8 mouse cellular contexts compared by ENCODE assay signal in genomic region chr9:35119168-35119567, GRCm38 (mm10). TPM values are rescaled to one million over a fixed set of nuclear protein-coding genes. Genes with fewer than 3 reads are reported as not detected.
DNase-seq lines count a peak whose midpoint lies in the region; ATAC-seq and TF ChIP-seq lines count a peak whose summit lies in the region.

Gene St3gal4 (minus strand): TSS chr9:35119268.

- H3K27ac ChIP-seq in forebrain, embryonic 13.5 days = no peak within 1 kb of the TSS
- no peak within 1 kb of the TSS for H3K27ac ChIP-seq in intestine, embryonic 15.5 days

- no peak for TF ChIP-seq CTCF in G1E (IDR thresholded peaks at IDR 0.05; ENCODE audit: low read depth, low read length)

- no peak for DNase-seq in frontal cortex, adult 2 months (ENCODE audit: extremely low spot score in 1 of 2, low spot score in 1 of 2)
- DNase-seq in frontal cortex, postnatal 14 days (ENCODE audit: low spot score in 2 of 2) = no peak
- DNase-seq in G1E (ENCODE audit: low spot score) = no peak
- DNase-seq in ovary, postnatal 36 days (ENCODE audit: low spot score) = no peak
- DNase-seq in spleen, postnatal 14 days (ENCODE audit: low spot score in 2 of 2) = no peak

- H3K4me1 ChIP-seq in G1E (ENCODE audit: insufficient read depth, low read depth, low read length) = peaks cover 92% of the 10 kb centered on the region
- peaks cover 19% of the 10 kb centered on the region for H3K4me1 ChIP-seq in forebrain, embryonic 13.5 days
- H3K4me1 ChIP-seq in intestine, embryonic 15.5 days (replicated peaks) = peaks cover 20% of the 10 kb centered on the region
- H3K4me1 ChIP-seq in megakaryocyte, embryonic 14.5 days = peaks cover 80% of the 10 kb centered on the region

- peaks cover 60% of the 10 kb centered on the region for H3K36me3 ChIP-seq in G1E (replicated peaks)
- H3K36me3 ChIP-seq in forebrain, embryonic 13.5 days (ENCODE audit: poor library complexity, severe bottlenecking) = peaks cover 13% of the 10 kb centered on the region; the same call in 1 of the 2 replicates
- H3K36me3 ChIP-seq in intestine, embryonic 15.5 days = no peaks in the 10 kb centered on the region
- peaks cover 56% of the 10 kb centered on the region for H3K36me3 ChIP-seq in megakaryocyte, embryonic 14.5 days (replicated peaks; ENCODE audit: low read length)

- H3K9me3 ChIP-seq in G1E (replicated peaks) = no peaks in the 10 kb centered on the region; the same call in 1 of the 2 replicates
- H3K9me3 ChIP-seq in forebrain, embryonic 13.5 days (replicated peaks) = no peaks in the 10 kb centered on the region
- no peaks in the 10 kb centered on the region for H3K9me3 ChIP-seq in intestine, embryonic 15.5 days
- H3K9me3 ChIP-seq in megakaryocyte, embryonic 14.5 days = no peaks in the 10 kb centered on the region

- no peak for ATAC-seq in G1E (ENCODE audit: extremely low read depth, insufficient number of reproducible peaks, low FRiP score, poor library complexity, severe bottlenecking)
- no peak for ATAC-seq in forebrain, embryonic 13.5 days
- ATAC-seq in intestine, embryonic 15.5 days = no peak

- H3K4me3 ChIP-seq in G1E (ENCODE audit: low read depth, low read length) = peak within 1 kb of the TSS; percentile 39; the same call in 1 of the 2 replicates
- no peak within 1 kb of the TSS for H3K4me3 ChIP-seq in forebrain, embryonic 13.5 days
- no peak within 1 kb of the TSS for H3K4me3 ChIP-seq in intestine, embryonic 15.5 days (replicated peaks)
- peak within 1 kb of the TSS; percentile 97 for H3K4me3 ChIP-seq in megakaryocyte, embryonic 14.5 days (replicated peaks)

- 87% methylated on average over 6 of the region's 6 CpGs for WGBS in forebrain, embryonic 13.5 days
- 81% methylated on average over 6 of the region's 6 CpGs for WGBS in intestine, embryonic 15.5 days

- no peaks in the 10 kb centered on the region for H3K27me3 ChIP-seq in G1E (ENCODE audit: insufficient read depth, low read length)
- no peaks in the 10 kb centered on the region for H3K27me3 ChIP-seq in forebrain, embryonic 13.5 days
- no peaks in the 10 kb centered on the region for H3K27me3 ChIP-seq in intestine, embryonic 15.5 days (replicated peaks)
- H3K27me3 ChIP-seq in megakaryocyte, embryonic 14.5 days (replicated peaks) = no peaks in the 10 kb centered on the region

- H3K9ac ChIP-seq in forebrain, embryonic 13.5 days = no peak within 1 kb of the TSS
- H3K9ac ChIP-seq in intestine, embryonic 15.5 days = no peak within 1 kb of the TSS

- no peak within 1 kb of the TSS for H3K4me2 ChIP-seq in forebrain, embryonic 13.5 days
- no peak within 1 kb of the TSS for H3K4me2 ChIP-seq in intestine, embryonic 15.5 days (replicated peaks)

RNA-seq across cellular contexts. Expression of gene St3gal4, which starts in this region (rescaled TPM):
- 10.2 and 14.8 TPM in 2 replicates for polyA plus RNA-seq in frontal cortex, adult 2 months (2012; rRNA removed)
- total RNA-seq in G1E (2014; fragmentation: Nextera tagmentation) (10.6 and 21.8 TPM in 2 replicates), G1E (2017) (19.6 and 24.4 TPM in 2 replicates)
- 26.1 and 29.0 TPM in 2 replicates for polyA plus RNA-seq in G1E (2012)
- polyA plus RNA-seq in forebrain, embryonic 13.5 days (2015; fragmentation: Nextera tagmentation; extraction: Ambion mirVana) = 10.3 and 10.8 TPM in 2 replicates
- polyA plus RNA-seq in intestine, embryonic 15.5 days (2015; fragmentation: Nextera tagmentation; extraction: Ambion mirVana) = 146 and 161 TPM in 2 replicates
- polyA plus RNA-seq in megakaryocyte, embryonic 14.5 days (2012; ENCODE audit: insufficient read depth, low replicate concordance) = 13.7 and 16.5 TPM in 2 replicates

Comparison
In these comparisons a context has a peak if more than half of its experiments do, and no peak if none do; other contexts are left out.
1. H3K4me3 ChIP-seq: peak in G1E (single experiment) and megakaryocyte, embryonic 14.5 days (single experiment); none in forebrain, embryonic 13.5 days (single experiment) and intestine, embryonic 15.5 days (single experiment).